ENCODE assay signal across 11 mouse cellular contexts in the genomic region with DNA sequence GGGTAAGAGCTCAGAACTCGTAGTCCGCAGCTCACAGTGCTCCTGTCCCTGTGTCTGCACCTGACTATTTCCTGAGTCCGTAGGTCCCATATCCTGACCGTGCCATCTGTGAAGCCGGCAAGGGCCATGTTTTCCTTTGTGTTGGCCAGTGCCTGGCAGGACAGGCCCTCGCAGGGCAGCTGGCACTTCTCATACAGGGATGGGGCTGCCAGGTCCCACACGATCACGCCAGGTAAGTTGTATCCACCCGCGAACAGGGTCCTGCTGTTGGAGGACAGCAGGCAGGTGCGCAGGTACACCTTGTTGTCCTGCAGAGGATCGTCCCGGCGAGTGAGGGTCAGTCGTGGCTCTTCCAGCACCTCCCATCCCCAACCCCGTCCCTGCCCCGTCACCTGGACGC.
"Had no signal": no experiment of that assay in that cellular context is flagged by ENCODE, and none has a peak within 500 bp of the region (broad histone marks: within the 10 kb centered on the region; RNA-seq: fewer than 3 reads in every experiment).

No protein-coding gene starts in this region.

- H3K9me3 ChIP-seq: kidney, embryonic 15.5 days; limb, embryonic 10.5 days; liver, embryonic 15.5 days; midbrain, embryonic 13.5 days had no signal

- H3K4me3 ChIP-seq: kidney, embryonic 15.5 days; left cerebral cortex, adult 2 months; limb, embryonic 10.5 days; liver, embryonic 15.5 days; midbrain, embryonic 13.5 days had no signal

- DNase-seq: kidney, adult 2 months; kidney, postnatal 14 days; lung, adult 2 months; lung, postnatal 10 days; thymus, adult 18-20 months; thymus, postnatal 14 days had no signal

- ATAC-seq: midbrain, embryonic 13.5 days had no signal

- H3K36me3 ChIP-seq: liver, embryonic 15.5 days; midbrain, embryonic 13.5 days had no signal
